Mouse (Mus musculus): ENCODE results near the gene Clmn.
A peak's percentile ranks its signal among the peaks of the same experiment; 100 is the strongest.
"Not testable (repeated sequence)": the region's sequence is repeated elsewhere in the genome, so short reads cannot be mapped to it uniquely, and the experiment has no call there.

The Clmn gene

GRCm38 (mm10) chr12:104751814-104752765 lies 112.8 kb downstream of the Clmn start, which contains the start of gene Dicer1:
Gene Dicer1 (minus strand): TSS chr12:104751952.
- DNase-seq (ENCODE audit: low spot score in 2 of 2) = peak; percentile 98

DNA sequence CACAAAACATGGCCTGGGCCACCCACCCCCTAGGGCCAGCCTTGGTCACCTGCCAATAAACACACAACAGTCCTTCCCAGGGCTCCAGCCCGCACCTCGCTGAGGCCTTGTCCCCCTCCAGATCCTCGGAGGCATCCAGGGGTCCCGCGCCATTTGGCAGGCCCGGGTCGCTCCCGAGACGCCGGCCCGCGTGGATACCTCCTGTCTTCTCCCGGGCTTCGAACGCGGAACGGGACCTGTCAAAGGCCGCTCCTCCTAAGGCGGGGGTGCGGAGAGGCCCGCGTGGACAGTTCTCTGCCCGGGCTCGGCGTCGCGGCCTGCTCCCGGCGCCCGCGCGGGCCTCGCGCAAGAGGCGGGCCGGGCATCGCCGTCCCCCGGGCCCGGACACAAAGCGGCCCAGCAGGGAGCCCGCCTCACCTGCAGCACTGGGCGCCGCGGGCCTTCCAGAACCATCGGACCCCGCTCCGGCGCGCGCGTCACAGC lies 113.5 kb downstream of the Clmn start:
- DNase-seq (ENCODE audit: low spot score in 2 of 2) = peak in 1 of 2 experiments; percentile 14

DNA sequence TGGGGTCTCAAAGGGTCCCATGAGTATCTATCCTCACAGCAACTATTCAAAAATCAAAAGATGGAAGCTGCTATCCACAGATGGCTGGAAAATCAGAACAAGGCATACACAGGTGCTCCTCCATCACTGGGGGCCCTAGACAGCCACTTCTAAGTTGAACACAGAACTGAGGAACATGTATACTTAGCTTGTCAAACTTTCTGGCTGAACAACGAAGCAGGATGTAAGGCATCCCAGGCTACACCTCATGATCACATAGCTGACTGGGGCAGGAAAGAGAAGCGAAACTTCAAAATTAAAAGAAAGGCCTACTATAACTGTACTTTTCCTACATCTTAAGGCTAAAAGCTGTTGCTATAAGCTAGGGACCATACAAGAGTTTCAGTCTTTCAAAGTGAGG lies 115.9 kb downstream of the Clmn start:
- no peak for DNase-seq (ENCODE audit: low spot score in 2 of 2)

GRCm38 (mm10) chr12:104747252-104747651 lies 117.6 kb downstream of the Clmn start:
- no peak for DNase-seq (ENCODE audit: low spot score in 2 of 2)

- DNase-seq (ENCODE audit: low spot score in 2 of 2) = no peak
Measured at GRCm38 (mm10) chr12:104746601-104747000, 118.3 kb downstream of the Clmn start.

GRCm38 (mm10) chr12:104743687-104744086 lies 121.2 kb downstream of the Clmn start:
- DNase-seq (ENCODE audit: low spot score in 2 of 2) = no peak

- DNase-seq (ENCODE audit: low spot score in 2 of 2) = no peak
Measured at GRCm38 (mm10) chr12:104742247-104742646, 122.6 kb downstream of the Clmn start.

GRCm38 (mm10) chr12:104740841-104741787 lies 123.8 kb downstream of the Clmn start:
- no peak for DNase-seq (ENCODE audit: low spot score in 2 of 2)

- DNase-seq (ENCODE audit: low spot score in 2 of 2) = no peak
Measured at GRCm38 (mm10) chr12:104738931-104739330, 125.9 kb downstream of the Clmn start.

DNA sequence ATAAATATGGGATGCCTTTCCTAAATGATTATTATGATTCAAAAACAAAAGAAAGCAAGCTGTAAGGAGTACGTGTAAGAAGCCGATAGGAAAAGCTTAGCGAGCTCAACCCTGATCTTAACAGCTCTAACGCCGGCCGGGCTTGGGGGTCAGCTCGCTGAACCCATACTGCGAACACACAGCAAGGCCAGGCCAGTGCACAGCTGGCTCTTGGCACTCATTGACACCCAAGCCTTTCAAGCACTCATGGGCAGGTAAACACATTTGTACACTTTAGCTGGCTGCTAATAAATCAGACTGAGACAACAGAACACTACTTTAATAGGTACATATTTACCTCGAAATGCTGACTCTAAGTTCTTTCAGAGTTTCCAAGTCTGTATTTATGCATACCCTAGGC lies 126.4 kb downstream of the Clmn start:
- DNase-seq (ENCODE audit: low spot score in 2 of 2) = no peak

GRCm38 (mm10) chr12:104737666-104738065 lies 127.2 kb downstream of the Clmn start:
- DNase-seq (ENCODE audit: low spot score in 2 of 2) = peak in 1 of 2 experiments; percentile 21

DNA sequence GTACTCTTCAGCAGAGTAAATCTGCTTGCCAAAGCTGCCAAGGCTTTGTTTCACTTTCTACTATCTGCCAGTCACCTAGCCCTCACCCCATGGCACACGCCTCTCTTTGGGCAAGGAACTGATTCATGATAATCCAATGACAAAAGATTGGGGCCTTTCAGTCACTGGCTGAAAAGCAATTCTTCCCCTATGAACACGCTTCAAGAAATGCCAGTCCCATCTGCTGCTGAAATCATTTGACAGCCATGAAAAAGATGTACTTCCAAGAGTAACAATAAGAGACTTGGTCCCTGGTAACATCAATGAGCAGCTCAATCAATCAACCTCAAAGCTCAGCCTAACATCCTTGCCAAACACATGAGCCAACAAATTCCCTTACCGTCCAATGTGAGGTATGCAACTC lies 128.9 kb downstream of the Clmn start:
- no peak for DNase-seq (ENCODE audit: low spot score in 2 of 2)

DNA sequence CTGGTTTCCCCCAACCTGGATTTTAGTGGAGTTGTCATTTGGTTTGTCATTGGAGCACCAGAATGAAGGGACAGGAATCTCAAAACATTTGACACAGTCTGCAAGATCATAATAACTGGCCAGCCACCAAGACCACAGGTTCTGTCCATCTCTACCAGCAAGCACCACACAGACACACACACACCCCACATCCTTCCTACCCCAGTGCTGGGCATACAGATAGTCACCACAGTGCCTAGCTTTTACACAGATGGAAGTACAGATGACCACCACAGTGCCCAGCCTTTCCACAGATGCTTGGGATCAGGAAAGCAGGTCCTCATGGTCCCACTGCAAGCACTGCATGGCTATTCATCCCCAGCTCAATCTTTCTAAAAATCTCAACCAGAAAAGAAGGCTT lies 131.7 kb downstream of the Clmn start:
- DNase-seq (ENCODE audit: low spot score in 2 of 2) = no peak

DNA sequence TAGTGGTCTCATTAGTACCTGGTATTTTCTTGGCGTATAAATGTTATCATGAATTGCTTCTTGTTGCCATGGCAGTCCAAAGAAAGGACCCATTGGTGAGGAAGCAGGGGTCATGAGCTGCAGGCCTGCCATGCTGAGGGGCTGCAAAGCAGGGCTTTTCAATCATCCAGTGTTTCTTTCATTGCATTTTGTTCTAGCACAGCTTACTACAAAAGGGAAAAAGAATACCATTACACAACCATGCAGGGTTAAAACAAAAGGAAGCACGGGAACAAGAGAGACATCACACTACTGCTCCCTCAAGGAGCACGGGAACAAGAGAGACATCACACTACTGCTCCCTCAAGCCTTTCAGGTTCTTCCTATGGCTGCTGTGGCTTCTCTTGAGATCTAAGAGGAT lies 133.1 kb downstream of the Clmn start:
- no peak for DNase-seq (ENCODE audit: low spot score in 2 of 2)

DNA sequence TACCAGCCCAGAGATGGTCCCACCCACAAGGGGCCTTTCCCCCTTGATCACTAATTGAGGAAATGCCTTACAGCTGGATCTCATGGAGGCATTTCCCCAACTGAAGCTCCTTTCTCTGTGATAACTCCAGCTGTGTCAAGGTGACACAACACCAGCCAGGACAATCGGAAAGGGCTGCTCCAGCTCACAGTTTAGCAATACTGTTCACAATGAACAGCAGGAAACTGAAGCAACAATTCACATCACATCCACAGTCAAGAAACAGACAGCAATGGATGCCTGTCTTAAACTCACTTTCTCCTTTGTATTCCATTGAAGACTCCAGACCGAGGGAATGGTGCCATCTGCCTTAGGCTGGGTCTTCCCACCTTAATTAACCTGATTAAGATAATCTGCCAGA lies 138.4 kb downstream of the Clmn start:
- DNase-seq (ENCODE audit: low spot score in 2 of 2) = not testable (repeated sequence)

- DNase-seq (ENCODE audit: low spot score in 2 of 2) = no peak
Measured at GRCm38 (mm10) chr12:104722056-104722455, 142.8 kb downstream of the Clmn start.

- no peak for DNase-seq (ENCODE audit: low spot score in 2 of 2)
Measured at GRCm38 (mm10) chr12:104721011-104721410, 143.9 kb downstream of the Clmn start.

- DNase-seq (ENCODE audit: low spot score in 2 of 2) = no peak
Measured at GRCm38 (mm10) chr12:104718956-104719355, 145.9 kb downstream of the Clmn start.

- no peak for DNase-seq (ENCODE audit: low spot score in 2 of 2)
Measured at GRCm38 (mm10) chr12:104716409-104716808, 148.5 kb downstream of the Clmn start.

DNA sequence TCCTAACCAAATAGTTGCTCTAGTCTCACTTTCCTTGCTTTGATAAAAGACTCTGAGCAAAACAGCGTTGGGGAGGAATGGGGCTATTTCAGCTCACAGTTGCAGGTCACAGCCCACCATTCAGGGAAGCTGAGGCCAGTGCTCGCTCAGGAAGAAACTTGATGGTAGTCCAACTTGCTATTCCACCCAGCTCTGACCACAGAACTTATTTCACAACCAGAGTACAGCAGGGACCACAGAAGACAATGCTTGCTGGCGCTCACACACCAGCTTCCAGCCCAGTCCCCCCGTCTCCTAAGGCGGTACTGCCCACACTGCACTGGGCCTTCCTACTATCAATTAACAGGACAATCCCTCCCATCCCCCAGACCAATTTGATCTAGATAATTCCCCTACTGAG lies 149.4 kb downstream of the Clmn start:
- DNase-seq (ENCODE audit: low spot score in 2 of 2) = no peak

All from frontal cortex, postnatal 25 days (tissue).